Mouse (Mus musculus): Measurements from ENCODE around the gene Sema5b.

DNA sequence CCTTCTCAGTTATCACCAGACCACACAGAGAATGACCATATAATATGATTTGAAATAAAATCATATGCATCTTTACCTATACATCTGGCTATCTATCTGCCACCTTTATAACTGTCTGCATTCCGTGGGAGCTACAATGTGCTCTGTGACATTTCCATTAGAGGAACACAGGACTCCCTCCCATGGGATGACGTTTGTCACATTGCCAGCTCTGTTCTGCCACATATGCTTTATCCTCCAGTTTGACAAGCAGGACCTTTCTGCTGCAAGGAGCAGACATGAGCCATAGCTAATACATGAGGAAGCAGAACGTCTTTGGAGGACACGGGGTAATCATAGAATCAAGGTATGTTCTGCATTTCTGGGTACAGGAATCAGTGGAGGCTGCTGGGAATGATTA lies 16.7 kb upstream of the Sema5b start:
- TF ChIP-seq CTCF (IDR thresholded peaks at IDR 0.05; ENCODE audit: low read depth, low read length) (no peak), POLR2A (IDR thresholded peaks at IDR 0.05; ENCODE audit: borderline replicate concordance, low read depth, low read length) (no peak)
